Mouse (Mus musculus): Measurements from ENCODE around the gene Ackr2.

Ackr2 gene

GRCm38 (mm10) chr9:121914226-121914757, 16.1 kb downstream of the Ackr2 start:
- in situ Hi-C loops (cut with MboI, MseI) = no loop called here

DNA sequence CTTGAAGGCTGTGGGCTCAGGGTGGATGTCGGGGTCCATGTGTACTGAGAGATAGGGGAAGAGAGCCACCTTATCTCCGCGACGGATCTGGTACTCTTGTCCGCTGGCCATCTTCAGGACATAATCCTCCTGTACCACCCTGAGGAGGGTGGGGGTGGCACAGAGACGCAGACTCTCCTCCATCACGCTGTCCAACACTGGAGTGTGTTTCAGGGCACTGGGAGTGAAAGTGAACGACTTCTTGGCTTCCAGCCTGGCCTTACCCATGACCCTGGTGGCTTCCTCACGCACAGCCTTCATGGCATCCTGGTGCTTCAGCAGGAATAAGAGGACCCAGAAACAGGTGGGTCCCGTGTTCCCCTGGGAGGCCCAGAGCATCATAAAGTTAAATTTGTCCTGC, 16.9 kb downstream of the Ackr2 start:
- in situ Hi-C loops (cut with MboI, MseI) = no loop called here

DNA sequence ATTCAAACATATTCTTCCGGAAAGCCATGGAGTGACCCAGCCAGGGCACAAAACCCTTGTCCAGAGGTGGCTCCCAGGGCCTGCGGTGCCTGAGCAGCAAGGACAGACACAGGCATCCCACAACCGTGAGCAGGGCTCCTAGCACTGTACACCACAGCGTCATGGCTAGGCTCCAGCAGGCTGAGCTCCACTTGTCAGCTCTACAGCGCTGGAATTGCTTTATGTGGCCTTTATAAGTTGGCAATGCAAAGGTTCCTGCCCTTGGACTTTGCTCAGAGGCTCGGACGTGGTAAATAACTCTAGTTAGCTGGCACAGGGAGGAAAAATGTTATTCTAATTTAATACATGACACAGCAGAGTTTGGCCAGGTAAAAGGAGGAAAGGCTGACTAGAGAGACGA, 17.9 kb downstream of the Ackr2 start, which contains the start of gene Cyp8b1:
Gene Cyp8b1, minus strand, starts transcription at position 204 of the 400 bp plus-strand sequence.
- in situ Hi-C loops (cut with MboI, MseI) = no loop called here

DNA sequence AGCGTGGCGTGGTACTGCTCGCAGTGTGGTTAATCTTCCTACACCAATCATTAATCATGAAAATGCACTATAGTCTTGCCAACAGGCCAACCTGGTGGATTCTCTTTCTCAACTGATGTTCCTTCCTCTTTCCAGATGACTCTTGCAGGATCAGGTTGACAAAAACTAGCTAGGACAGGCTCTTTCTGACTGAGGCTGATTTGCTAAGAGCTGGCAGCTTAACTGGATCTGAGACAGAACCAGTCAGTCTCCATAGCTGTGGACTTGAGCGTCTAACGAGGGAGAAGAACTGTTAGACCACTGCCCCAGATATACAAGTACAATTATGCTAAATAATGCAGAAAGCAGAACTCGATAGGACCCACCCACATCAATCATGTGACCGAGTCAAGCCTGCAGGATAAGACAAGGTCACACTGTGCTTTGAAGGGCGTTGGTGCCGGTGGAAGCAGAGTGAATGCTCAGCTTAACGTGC, 20.9 kb downstream of the Ackr2 start:
- in situ Hi-C loops (cut with MboI, MseI) = no loop called here

- in situ Hi-C loops (cut with MboI, MseI) = no loop called here
Measured at GRCm38 (mm10) chr9:121923443-121923842, 25.3 kb downstream of the Ackr2 start.

GRCm38 (mm10) chr9:121923906-121924305, 25.8 kb downstream of the Ackr2 start:
- in situ Hi-C loops (cut with MboI, MseI) = no loop called here

DNA sequence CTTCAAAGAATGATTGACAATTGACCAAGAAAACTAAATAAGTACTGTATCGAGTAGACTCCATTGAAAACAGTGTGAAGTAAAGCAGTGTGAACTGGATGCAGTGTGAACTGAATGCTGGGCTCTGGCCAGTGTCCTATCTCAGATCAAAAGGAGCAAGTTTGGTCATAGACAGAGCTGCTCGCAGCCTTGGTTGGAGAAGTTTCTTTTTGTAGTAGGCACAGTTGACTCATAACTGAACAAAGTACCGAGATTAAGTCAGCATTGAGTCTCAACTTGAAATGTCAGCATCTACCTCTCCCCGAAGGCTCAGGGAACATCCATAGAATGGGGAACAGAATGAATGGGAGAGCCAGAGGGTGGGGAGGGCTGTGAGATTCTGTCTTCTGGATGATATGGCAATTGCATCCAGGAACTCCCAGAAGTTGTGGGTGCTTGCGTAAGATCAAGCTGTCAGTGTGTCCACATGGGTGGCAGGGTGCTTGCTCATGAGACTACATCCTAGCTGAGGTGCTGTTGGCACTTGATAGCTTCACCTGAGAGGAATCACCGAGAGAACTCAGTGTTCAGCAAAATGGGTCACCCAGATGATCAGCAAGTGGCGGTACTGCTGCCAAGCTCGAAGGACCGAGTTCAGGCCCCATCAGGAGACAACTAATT, 26.9 kb downstream of the Ackr2 start:
- in situ Hi-C loops (cut with MboI, MseI) = no loop called here

DNA sequence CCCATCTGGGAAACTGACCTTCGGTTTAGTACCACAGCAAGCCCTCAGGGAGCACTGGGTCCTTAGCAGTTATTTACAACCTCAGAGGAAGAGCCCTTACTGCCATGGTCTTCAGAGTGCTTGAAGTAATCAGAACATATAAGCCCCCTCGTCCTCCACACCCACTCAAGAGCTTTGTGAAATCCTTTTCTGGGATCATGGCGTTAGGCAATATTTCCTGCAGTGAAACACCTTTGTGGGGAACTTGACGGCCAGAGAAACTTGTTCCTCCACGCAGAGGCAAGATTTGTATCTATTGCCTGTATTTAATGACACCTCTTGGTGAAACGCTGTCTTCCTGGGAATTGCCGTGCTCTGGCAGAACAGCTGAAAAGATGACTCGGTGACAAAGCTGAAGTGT, 27.8 kb downstream of the Ackr2 start:
- in situ Hi-C loops (cut with MboI, MseI) = no loop called here

DNA sequence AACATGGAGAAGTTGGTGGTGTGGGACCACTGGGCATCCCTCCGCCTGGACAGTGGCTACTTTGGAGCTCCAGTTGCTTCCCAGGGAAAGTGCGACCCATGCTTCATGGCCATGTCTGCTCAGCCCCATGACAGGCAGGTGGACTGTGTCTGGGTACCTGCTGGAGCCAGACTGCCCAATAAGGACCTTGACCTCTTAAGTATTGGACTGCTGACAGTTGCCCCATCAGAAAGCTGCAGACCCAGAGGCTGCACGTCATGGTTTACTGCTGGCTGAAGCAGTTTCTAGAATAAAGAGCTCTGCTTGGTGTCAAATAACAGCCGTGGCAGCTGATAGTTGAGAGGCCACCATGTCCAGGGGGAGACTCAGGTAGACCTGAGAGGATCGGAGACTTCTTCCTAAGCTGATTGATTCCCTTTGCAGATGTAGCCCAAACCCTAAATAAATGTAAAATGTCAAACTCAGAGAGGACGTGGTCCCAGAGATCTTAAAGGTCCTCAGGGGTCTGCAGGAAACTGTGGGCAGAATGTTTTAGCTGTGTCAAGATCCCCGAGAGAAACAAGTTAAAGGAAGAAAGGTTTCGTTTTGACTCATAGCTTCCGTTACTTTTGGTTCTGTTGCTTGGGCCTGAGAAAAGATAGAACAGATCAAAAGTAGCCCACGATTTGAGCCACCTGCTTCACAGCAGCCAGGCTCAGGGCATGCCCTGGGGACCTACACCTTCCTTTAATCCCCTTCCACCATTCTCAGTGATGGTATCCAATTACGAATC, 28.7 kb downstream of the Ackr2 start:
- in situ Hi-C loops (cut with MboI, MseI) = no loop called here

DNA sequence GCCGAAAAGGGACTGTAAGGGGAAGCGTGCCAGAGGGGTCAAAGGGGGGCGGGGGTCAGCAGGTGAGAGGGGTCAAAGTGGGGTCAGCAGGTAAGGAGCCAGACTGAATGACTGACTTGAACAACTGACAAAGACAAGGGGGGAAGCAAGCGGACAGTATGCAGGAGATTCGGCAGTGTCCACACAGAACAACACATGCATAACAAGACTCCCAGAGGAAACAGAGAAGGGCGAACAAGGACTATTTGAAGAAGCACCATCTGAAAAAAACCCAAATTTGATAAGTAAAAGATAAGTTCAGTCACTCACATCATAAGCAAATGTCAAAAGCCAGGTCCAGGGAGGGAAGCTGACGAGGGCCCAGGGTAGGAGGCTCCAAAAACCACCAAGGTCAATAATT, 29.6 kb downstream of the Ackr2 start:
- in situ Hi-C loops (cut with MboI, MseI) = no loop called here

DNA sequence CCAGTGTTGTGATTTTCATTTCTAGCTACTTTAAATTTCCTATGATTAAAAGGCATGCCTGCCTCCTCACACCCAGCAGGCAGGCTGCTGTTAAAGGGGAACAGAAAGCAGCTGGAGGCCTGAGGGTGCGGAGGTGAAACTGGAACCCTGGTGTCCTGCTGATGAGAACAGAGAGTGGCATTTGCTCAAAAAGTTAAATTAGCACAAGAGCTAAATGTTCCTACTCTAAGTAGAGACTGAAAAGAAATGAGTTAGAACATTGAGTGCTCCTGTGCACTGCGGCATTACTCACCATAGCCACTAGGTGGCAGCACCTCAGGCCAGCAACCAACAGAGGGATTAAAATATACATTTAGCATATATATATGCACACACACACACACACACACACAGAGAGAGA, 30.3 kb downstream of the Ackr2 start:
- in situ Hi-C loops (cut with MboI, MseI) = no loop called here

DNA sequence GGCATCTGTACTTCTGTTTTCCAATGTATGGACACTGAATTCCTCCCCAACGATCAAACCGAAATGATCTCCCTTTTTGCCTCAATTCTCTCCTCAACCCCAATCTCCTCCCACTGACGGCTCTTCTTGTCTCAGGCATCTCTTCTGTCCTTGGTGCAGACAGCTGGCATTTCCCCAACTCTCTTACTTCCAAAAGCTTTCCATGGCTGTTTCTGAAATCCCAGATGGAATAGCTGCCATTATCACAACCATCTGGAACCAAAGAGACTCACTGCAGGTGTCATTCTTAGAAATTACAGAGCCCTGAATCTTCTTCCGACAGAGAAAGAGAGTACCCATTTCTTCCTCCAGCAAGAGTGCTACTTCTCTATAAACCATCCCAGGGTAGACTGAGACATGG, 36.7 kb downstream of the Ackr2 start:
- in situ Hi-C loops (cut with MboI, MseI) = no loop called here

GRCm38 (mm10) chr9:121936952-121937351, 38.8 kb downstream of the Ackr2 start:
- in situ Hi-C loops (cut with MboI, MseI) = no loop called here

GRCm38 (mm10) chr9:121937451-121937864, 39.3 kb downstream of the Ackr2 start:
- in situ Hi-C loops (cut with MboI, MseI) = no loop called here

- in situ Hi-C loops (cut with MboI, MseI) = no loop called here
Measured at GRCm38 (mm10) chr9:121937944-121938355, 39.8 kb downstream of the Ackr2 start.

DNA sequence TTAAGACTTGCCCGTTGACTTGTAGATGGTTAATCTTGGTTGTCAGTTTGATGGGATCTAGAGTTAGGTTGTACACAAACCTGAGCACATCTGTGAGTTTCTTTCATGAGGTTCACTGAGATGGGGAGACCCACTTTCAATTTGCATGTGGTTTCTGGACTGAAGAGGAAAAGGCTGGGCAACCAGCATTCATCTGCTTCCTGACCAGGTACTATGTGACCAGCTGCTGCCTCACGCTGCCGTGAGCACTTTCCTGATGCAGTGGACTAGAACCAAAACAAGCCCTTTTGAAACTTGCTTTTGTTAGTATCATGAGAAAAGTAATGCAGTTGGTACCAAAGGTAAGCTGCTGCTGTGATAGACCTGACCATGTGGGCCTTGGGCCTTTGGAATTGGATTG, 44.9 kb downstream of the Ackr2 start:
- in situ Hi-C loops (cut with MboI, MseI) = no loop called here

- in situ Hi-C loops (cut with MboI, MseI) = no loop called here
Measured at GRCm38 (mm10) chr9:121943628-121944027, 45.5 kb downstream of the Ackr2 start.

DNA sequence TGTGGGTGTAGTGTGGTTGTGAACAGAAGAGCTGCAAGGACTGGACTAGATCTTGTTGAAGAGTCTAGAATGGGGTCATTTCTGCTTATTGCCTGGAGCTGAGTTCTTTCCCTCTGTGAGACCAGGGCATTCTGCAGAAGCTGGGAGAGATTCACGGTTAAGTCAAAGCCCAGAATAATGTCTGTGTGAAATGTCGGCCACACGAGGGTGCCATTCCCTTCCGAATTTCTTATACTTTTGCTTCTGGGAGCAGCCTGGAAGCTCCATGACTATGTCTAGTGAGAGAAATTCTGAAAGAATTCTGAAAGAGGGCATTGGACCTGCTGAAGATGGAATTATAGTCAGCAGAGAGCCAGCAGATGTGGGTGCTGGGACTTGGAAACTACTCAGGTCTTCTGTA, 49.6 kb downstream of the Ackr2 start:
- in situ Hi-C loops (cut with MboI, MseI) = no loop called here

GRCm38 (mm10) chr9:121948431-121948830, 50.3 kb downstream of the Ackr2 start:
- in situ Hi-C loops (cut with MboI, MseI) = no loop called here

DNA sequence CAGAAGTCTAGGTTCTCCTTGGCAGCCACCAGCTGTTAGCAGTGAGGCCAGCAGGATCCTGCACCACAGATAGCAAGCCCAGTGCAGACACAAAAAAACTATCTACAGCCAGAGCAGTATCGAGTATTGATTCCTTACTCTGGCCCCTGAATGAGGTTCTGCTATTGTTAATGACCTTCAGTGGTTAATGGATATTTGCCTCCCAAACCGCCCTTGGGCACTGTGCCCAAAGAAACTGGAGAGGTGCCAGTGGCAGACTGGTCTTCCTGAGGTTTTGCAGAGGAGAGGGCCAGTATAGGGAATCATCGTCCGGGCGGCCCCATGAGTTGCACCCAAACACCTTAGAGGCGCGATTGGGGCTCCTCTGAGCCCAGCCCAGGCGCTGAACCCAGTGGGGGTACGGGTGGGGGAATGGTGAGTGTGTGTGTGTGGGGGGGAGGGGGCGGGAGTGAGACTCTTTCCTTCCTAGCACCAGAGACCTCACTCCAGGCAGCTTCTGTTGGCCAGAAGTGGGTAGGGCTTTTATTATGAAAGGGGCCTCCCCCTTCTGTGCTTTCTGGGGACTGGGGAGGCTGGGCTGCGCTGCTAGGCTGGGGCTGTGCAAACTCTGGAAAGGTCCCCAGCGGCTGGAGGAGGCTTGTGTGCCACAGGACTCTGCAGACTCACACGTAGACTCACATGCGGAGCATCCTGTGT, 52.4 kb downstream of the Ackr2 start, which contains the start of gene Fam198a:
Gene Fam198a, plus strand, starts transcription at position 571 of the 696 bp plus-strand sequence.
- in situ Hi-C loops (cut with MboI, MseI) = no loop called here

- in situ Hi-C loops (cut with MboI, MseI) = no loop called here
Measured at GRCm38 (mm10) chr9:121951114-121951423, 52.9 kb downstream of the Ackr2 start.

- in situ Hi-C loops (cut with MboI, MseI) = no loop called here
Measured at GRCm38 (mm10) chr9:121952596-121952995, 54.4 kb downstream of the Ackr2 start.
